ENCODE assay signal across 9 mouse cellular contexts in genomic region chr12:111812611-111813010, GRCm38 (mm10). TPM values are rescaled to one million over a fixed set of nuclear protein-coding genes. Genes with fewer than 3 reads are reported as not detected.
DNase-seq lines count a peak whose midpoint lies in the region; ATAC-seq lines count a peak whose summit lies in the region.
"Had no signal": no experiment of that assay in that cellular context is flagged by ENCODE, and none has a peak within 500 bp of the region (broad histone marks: within the 10 kb centered on the region; RNA-seq: fewer than 3 reads in every experiment).

No protein-coding gene starts in this region.

- peak; percentile 59 for DNase-seq in adrenal gland, postnatal 10 days
- DNase-seq in adrenal gland, postnatal 25 days, result no peak
- DNase-seq in neural tube, embryonic 11.5 days (ENCODE audit: low spot score), result no peak
- no peak for DNase-seq in neural tube, embryonic 10.5 days (ENCODE audit: extremely low spot score, low spot score)
- no peak for DNase-seq in left cerebral cortex, adult 9 months (ENCODE audit: low spot score in 2 of 2)
- no peak for DNase-seq in layer of hippocampus, postnatal 10 days (ENCODE audit: low spot score in 2 of 2)
- DNase-seq in testis, postnatal 10 days (ENCODE audit: low spot score), result no peak
- DNase-seq: cerebellum, postnatal 36 days had no signal

- H3K36me3 ChIP-seq in neural tube, embryonic 11.5 days (ENCODE audit: control insufficient read depth, insufficient read depth, low read length), result 0 out of 2 replicates have a peak, but pooled peaks cover 2% of the 10 kb centered on the region
- H3K36me3 ChIP-seq in limb, embryonic 15.5 days, result peaks cover 16% of the 10 kb centered on the region

- 73% methylated on average over 12 of the region's 12 CpGs for WGBS in neural tube, embryonic 11.5 days
- 62% methylated on average over 12 of the region's 12 CpGs for WGBS in limb, embryonic 15.5 days

- H3K27ac ChIP-seq in neural tube, embryonic 11.5 days (ENCODE audit: low read depth, low read length), result no peak overlapping the region
- H3K27ac ChIP-seq in limb, embryonic 15.5 days, result no peak overlapping the region

- no peaks in the 10 kb centered on the region for H3K27me3 ChIP-seq in neural tube, embryonic 11.5 days (ENCODE audit: control insufficient read depth, insufficient read depth, low read length)
- H3K27me3 ChIP-seq in limb, embryonic 15.5 days, result no peaks in the 10 kb centered on the region

- no peak overlapping the region for H3K4me3 ChIP-seq in neural tube, embryonic 11.5 days (ENCODE audit: low read depth, low read length)
- H3K4me3 ChIP-seq in limb, embryonic 15.5 days, result peak overlapping the region; percentile 72

- no peak overlapping the region; the same call in 1 of the 2 replicates for H3K9ac ChIP-seq in neural tube, embryonic 11.5 days (ENCODE audit: low read length)
- H3K9ac ChIP-seq in limb, embryonic 15.5 days, result peak overlapping the region; percentile 50; the same call in 1 of the 2 replicates

- H3K4me2 ChIP-seq in neural tube, embryonic 11.5 days (ENCODE audit: low read depth), result peak overlapping the region; percentile 83
- H3K4me2 ChIP-seq in limb, embryonic 15.5 days, result peak overlapping the region; percentile 80

- H3K9me3 ChIP-seq in neural tube, embryonic 11.5 days (ENCODE audit: control insufficient read depth, low read length), result no peaks in the 10 kb centered on the region
- H3K9me3 ChIP-seq in limb, embryonic 15.5 days, result no peaks in the 10 kb centered on the region

- peaks cover 22% of the 10 kb centered on the region for H3K4me1 ChIP-seq in neural tube, embryonic 11.5 days (ENCODE audit: control insufficient read depth, insufficient read depth, low read length)
- peaks cover 46% of the 10 kb centered on the region for H3K4me1 ChIP-seq in limb, embryonic 15.5 days

- no peak for ATAC-seq in neural tube, embryonic 11.5 days (ENCODE audit: insufficient read depth, low FRiP score, low TSS enrichment)
- ATAC-seq in limb, embryonic 15.5 days (ENCODE audit: insufficient number of reproducible peaks, low FRiP score, low TSS enrichment, low read depth), result no peak

RNA-seq across cellular contexts. Expression of gene Xrcc3, which starts 1.1 kb away (rescaled TPM):
- 10 to 100 TPM; 21.4 to 25.7 TPM for total RNA-seq in adrenal gland, postnatal 10 days (2021)
- total RNA-seq in adrenal gland, postnatal 25 days (2021), result 14.7 and 17.7 TPM in 2 replicates
- polyA plus RNA-seq in neural tube, embryonic 11.5 days (2014; fragmentation: Nextera tagmentation; extraction: Ambion mirVana), result 12.5 and 12.8 TPM in 2 replicates
- 8.4 and 9.9 TPM in 2 replicates for polyA plus RNA-seq in limb, embryonic 15.5 days (2015; fragmentation: Nextera tagmentation; extraction: Ambion mirVana)
- total RNA-seq in layer of hippocampus, postnatal 10 days (2021), result 1 to 10 TPM; 3.2 to 4.1 TPM

RNA-seq across cellular contexts. Expression of gene Zfyve21, which starts 1.4 kb away (rescaled TPM):
- 10 to 100 TPM; 80.6 to 96.3 TPM for total RNA-seq in adrenal gland, postnatal 10 days (2021)
- 99.4 and 105 TPM in 2 replicates for total RNA-seq in adrenal gland, postnatal 25 days (2021)
- polyA plus RNA-seq in neural tube, embryonic 11.5 days (2014; fragmentation: Nextera tagmentation; extraction: Ambion mirVana), result 64.5 and 67.3 TPM in 2 replicates
- 122 and 141 TPM in 2 replicates for polyA plus RNA-seq in limb, embryonic 15.5 days (2015; fragmentation: Nextera tagmentation; extraction: Ambion mirVana)
- total RNA-seq in layer of hippocampus, postnatal 10 days (2021), result 10 to 100 TPM; 21.5 to 22.0 TPM

RNA-seq across cellular contexts. Expression of gene Klc1, which starts 54.0 kb away (rescaled TPM):
- 100 to 1,000 TPM in 1 of 2 experiments, 10 to 100 TPM in 1; 94.0 to 133 TPM for total RNA-seq in adrenal gland, postnatal 10 days (2021)
- 118 and 144 TPM in 2 replicates for total RNA-seq in adrenal gland, postnatal 25 days (2021)
- polyA plus RNA-seq in neural tube, embryonic 11.5 days (2014; fragmentation: Nextera tagmentation; extraction: Ambion mirVana), result 339 and 364 TPM in 2 replicates
- 107 and 121 TPM in 2 replicates for polyA plus RNA-seq in limb, embryonic 15.5 days (2015; fragmentation: Nextera tagmentation; extraction: Ambion mirVana)
- 100 to 1,000 TPM; 840 to 877 TPM for total RNA-seq in layer of hippocampus, postnatal 10 days (2021)
